Mouse (Mus musculus) brain, embryonic 14.5 days (tissue): ENCODE results near the gene Pcyt1a.

Experiments
- CTCF ChIP-seq: fragments of 200-500 bp; IDR thresholded peaks from 2 replicates; pipeline ENCODE4 v1.5.1; 2012; ENCODE audit warnings: inconsistent platforms, mild to moderate bottlenecking, moderate library complexity, borderline replicate concordance; ENCODE audit not compliant: insufficient read depth, insufficient read length; ENCODE audit errors: extremely low read depth
- POLR2A ChIP-seq: fragments of 200-500 bp; IDR thresholded peaks from 2 replicates; pipeline ENCODE4 v1.6.1; 2012; ENCODE audit warnings: mild to moderate bottlenecking, inconsistent platforms, borderline replicate concordance; ENCODE audit not compliant: poor library complexity, insufficient read depth, insufficient read length, severe bottlenecking; ENCODE audit errors: extremely low read depth

DNA sequence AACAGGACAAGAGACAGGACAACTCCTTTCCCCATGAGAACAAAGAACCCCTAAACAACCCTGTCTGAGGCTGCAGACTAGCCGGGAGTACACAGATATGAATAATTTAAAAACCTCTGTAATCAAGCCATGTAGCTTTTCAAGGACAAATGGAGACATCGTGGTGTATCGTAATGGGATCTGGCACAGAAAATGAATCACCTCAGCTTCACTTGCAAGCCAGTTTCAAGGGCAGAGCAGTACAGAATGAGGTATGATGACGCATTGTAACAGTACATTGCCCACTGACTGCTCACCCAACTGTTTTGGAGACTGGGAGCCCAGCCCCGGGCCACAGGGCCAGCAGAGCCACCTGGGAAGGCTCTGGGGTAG lies 93.5 kb downstream of the Pcyt1a start:
- no peak for TF ChIP-seq CTCF
- TF ChIP-seq POLR2A = no peak
